Mouse (Mus musculus) lung, embryonic 14.5 days (tissue): ENCODE measurements at regions not wholly inside any gene's neighbourhood (a gene's known extent, or its start where the extent isn't known, plus 50 kb on each side); places are given as distances from the start of the nearest gene placed in this dataset.
A peak's percentile ranks its signal among the peaks of the same experiment; 100 is the strongest.

Experiments
- ATAC-seq: fragments of 200-750 bp; cut with Nextera tagmentation; 2 replicates; pipeline ENCODE4 v1.8.0; 2017; ENCODE audit warnings: mild to moderate bottlenecking, moderate TSS enrichment, moderate library complexity; ENCODE audit not compliant: insufficient read depth
- DNase-seq: peaks from one replicate; pipeline ENCODE4 v3.0.0-alpha.2; 2015
- H3K27ac ChIP-seq: fragments of 300-500 bp; sonication (generic); 2 replicates; pipeline ENCODE4 v1.5.1; 2014; ENCODE audit warnings: low read depth, mild to moderate bottlenecking, moderate library complexity
- H3K27me3 ChIP-seq: fragments of 300-500 bp; sonication (generic); 2 replicates; pipeline ENCODE4 v1.6.1; 2014; ENCODE audit warnings: low read length, control low read depth; ENCODE audit not compliant: insufficient read depth
- H3K36me3 ChIP-seq: fragments of 300-500 bp; sonication (generic); 2 replicates; pipeline ENCODE4 v1.6.1; 2014; ENCODE audit warnings: control low read depth; ENCODE audit not compliant: insufficient read depth
- H3K4me1 ChIP-seq: fragments of 300-500 bp; sonication (generic); 2 replicates; pipeline ENCODE4 v1.6.1; 2014; ENCODE audit warnings: antibody characterized with exemption, control low read depth; ENCODE audit not compliant: insufficient read depth
- H3K4me2 ChIP-seq: fragments of 300-500 bp; sonication (generic); 2 replicates; pipeline ENCODE4 v1.6.1; 2014; ENCODE audit warnings: mild to moderate bottlenecking
- H3K4me3 ChIP-seq: fragments of 300-500 bp; sonication (generic); 2 replicates; pipeline ENCODE4 v1.5.1; 2014; ENCODE audit warnings: low read depth, low read length
- H3K9ac ChIP-seq: fragments of 300-500 bp; sonication (generic); 2 replicates; pipeline ENCODE4 v1.6.1; 2014
- H3K9me3 ChIP-seq: fragments of 300-500 bp; sonication (generic); 2 replicates; pipeline ENCODE4 v1.6.1; 2016; ENCODE audit warnings: low read depth, low read length, control low read depth
- CTCF ChIP-seq: IDR thresholded peaks from 2 replicates; pipeline ENCODE4 v1.5.1; 2016; ENCODE audit warnings: antibody characterized with exemption, low read depth
- WGBS: fragments of 180-500 bp; shearing (Covaris S2); extraction: QIAGEN DNeasy Blood & Tissue Kit; methylation state at CpG from one replicate; pipeline ENCODE4 v1.1.7; 2014; 5-methylcytosine and 5-hydroxymethylcytosine counted together

DNA sequence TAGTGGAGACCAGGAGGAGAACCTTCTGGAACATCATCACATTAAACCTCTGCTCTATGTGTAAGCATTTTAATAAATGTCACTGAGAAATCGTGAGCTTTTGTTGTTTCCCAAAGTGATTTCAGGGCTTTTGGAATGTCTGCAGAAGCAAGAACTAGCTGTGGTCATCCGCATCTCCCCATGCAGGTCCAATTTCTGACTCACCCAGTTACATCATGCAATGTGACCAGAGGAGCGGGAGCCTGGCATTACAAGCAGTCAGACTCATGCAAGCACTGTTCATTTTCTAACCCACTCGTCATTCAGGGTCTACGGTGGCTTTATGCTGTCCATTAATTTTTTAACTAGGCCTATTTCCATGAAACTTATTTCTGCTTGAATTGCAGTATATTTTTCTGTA is 151.2 kb upstream of the Supt20 start:
- Histone ChIP-seq H3K9ac (no peak overlapping the region), H3K9me3 (no peaks in the 10 kb centered on the region; the same call in 1 of the 2 replicates)
- WGBS: 88% methylated on average over 5 of the region's 5 CpGs

DNA sequence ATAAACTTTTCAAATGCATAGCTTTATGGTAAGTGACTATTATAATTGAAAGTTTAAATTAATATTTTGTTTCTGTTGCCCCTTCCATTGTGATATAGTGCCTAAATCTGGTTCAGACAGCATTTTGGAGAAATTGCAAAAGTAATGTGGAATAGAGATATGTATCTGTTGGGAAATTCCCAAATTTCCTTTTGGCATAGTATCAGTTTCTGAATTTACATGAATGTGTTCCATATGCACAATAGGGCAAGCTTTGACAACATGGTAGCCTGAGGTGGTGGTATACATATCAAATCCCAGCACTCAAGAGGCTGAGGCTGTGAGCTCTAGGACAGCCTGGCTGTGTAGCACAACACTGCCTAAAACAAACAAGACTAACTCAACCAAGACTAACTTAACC is 147.2 kb upstream of the Supt20 start:
- H3K36me3 ChIP-seq: no peaks in the 10 kb centered on the region
- no peaks in the 10 kb centered on the region for H3K27me3 ChIP-seq
- no peaks in the 10 kb centered on the region; the same call in 1 of the 2 replicates for H3K9me3 ChIP-seq
- H3K4me2 ChIP-seq: no peak overlapping the region
- ATAC-seq (no peak), DNase-seq (no peak)
- H3K9ac ChIP-seq: no peak overlapping the region
- TF ChIP-seq CTCF: no peak
- no peak overlapping the region for H3K27ac ChIP-seq
- no peaks in the 10 kb centered on the region for H3K4me1 ChIP-seq
- H3K4me3 ChIP-seq: no peak overlapping the region

More for the DNA sequence above, 151.2 kb upstream of the Supt20 start:
- Histone ChIP-seq H3K4me3 (no peak overlapping the region), H3K4me2 (no peak overlapping the region), H3K36me3 (no peaks in the 10 kb centered on the region), H3K27ac (no peak overlapping the region), H3K4me1 (no peaks in the 10 kb centered on the region), H3K27me3 (no peaks in the 10 kb centered on the region)
- no peak for TF ChIP-seq CTCF
- DNase-seq: no peak
- ATAC-seq: no peak

DNA sequence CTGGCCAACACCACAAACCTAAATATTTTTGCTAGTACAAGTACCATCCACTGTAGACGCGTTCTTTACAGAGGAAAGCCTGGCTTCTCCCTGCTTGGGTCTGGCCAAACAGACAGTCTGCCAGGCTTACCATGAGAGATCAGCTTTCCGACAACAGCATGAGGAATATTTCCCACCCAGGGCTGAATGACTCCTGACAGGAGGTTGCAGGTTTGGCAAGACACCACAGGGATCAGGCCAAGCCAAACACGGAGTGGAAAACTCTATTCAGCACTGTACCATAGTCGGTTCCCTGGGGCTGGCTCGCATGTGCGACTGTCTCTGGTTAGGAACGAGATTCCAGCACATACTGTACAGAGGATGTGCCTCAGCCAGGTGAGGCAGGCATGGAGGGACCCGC is 140.7 kb upstream of the Supt20 start:
- no peaks in the 10 kb centered on the region for H3K27me3 ChIP-seq
- H3K36me3 ChIP-seq: no peaks in the 10 kb centered on the region
- H3K4me1 ChIP-seq: no peaks in the 10 kb centered on the region
- no peak overlapping the region for H3K9ac ChIP-seq
- no peak overlapping the region for H3K4me2 ChIP-seq
- 65% methylated on average over 9 of the region's 9 CpGs for WGBS
- ATAC-seq: no peak
- H3K27ac ChIP-seq: no peak overlapping the region
- H3K4me3 ChIP-seq: no peak overlapping the region
- no peak for TF ChIP-seq CTCF
- H3K9me3 ChIP-seq: peaks cover 5% of the 10 kb centered on the region; the same call in 1 of the 2 replicates
- DNase-seq: no peak

DNA sequence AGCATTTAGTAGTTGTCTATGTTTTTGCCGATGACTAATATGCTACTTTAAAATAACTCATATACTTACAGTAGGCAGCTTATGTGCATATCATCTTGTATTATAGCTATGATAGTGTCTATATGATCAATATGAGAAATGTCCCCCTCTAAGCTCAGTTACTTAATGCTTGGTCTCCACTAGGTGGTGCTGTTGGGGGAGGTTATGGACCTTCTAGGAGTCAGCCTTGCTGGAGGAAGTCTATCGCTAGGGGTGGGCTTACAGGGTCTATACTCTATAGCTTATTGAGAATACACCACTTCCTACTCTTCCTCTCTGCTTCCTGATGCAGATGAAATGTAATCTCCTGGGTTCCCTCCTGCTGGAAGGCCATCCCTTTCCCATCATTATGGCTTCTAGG is 136.7 kb upstream of the Supt20 start:
- Histone ChIP-seq H3K9me3 (peaks cover 5% of the 10 kb centered on the region; the same call in 1 of the 2 replicates), H3K4me3 (no peak overlapping the region), H3K27ac (no peak overlapping the region), H3K4me1 (peaks cover 5% of the 10 kb centered on the region; the same call in 1 of the 2 replicates), H3K4me2 (no peak overlapping the region), H3K27me3 (no peaks in the 10 kb centered on the region), H3K9ac (no peak overlapping the region), H3K36me3 (no peaks in the 10 kb centered on the region)
- ATAC-seq (no peak), DNase-seq (peak; percentile 31)
- WGBS: 87% methylated on average over 2 of the region's 2 CpGs
- peak; percentile 27 for TF ChIP-seq CTCF

GRCm38 (mm10) chr3:54559053-54559452 is 133.6 kb upstream of the Supt20 start:
- H3K27me3 ChIP-seq: no peaks in the 10 kb centered on the region
- ATAC-seq: no peak
- H3K9me3 ChIP-seq: peaks cover 2% of the 10 kb centered on the region; the same call in 1 of the 2 replicates
- no peak overlapping the region for H3K4me3 ChIP-seq
- peaks cover 5% of the 10 kb centered on the region; the same call in 1 of the 2 replicates for H3K4me1 ChIP-seq
- H3K4me2 ChIP-seq: no peak overlapping the region
- no peaks in the 10 kb centered on the region for H3K36me3 ChIP-seq
- WGBS: 79% methylated on average over 2 of the region's 2 CpGs
- DNase-seq: peak; percentile 42
- no peak for TF ChIP-seq CTCF
- no peak overlapping the region for H3K9ac ChIP-seq
- peak overlapping the region; percentile 80; the same call in 1 of the 2 replicates for H3K27ac ChIP-seq

- ATAC-seq (no peak), DNase-seq (no peak)
- Histone ChIP-seq H3K27me3 (no peaks in the 10 kb centered on the region), H3K9ac (no peak overlapping the region), H3K4me2 (no peak overlapping the region), H3K9me3 (no peaks in the 10 kb centered on the region; the same call in 1 of the 2 replicates), H3K36me3 (no peaks in the 10 kb centered on the region), H3K27ac (peak overlapping the region; percentile 80), H3K4me1 (peaks cover 5% of the 10 kb centered on the region; the same call in 1 of the 2 replicates), H3K4me3 (no peak overlapping the region)
- no peak for TF ChIP-seq CTCF
- 81% methylated on average over 2 of the region's 2 CpGs for WGBS
Measured at GRCm38 (mm10) chr3:54559527-54559926, 133.1 kb upstream of the Supt20 start.

GRCm38 (mm10) chr3:54560056-54560922 is 132.3 kb upstream of the Supt20 start:
- Histone ChIP-seq H3K9ac (no peak overlapping the region), H3K4me2 (no peak overlapping the region), H3K27ac (peak overlapping the region; percentile 80), H3K4me1 (peaks cover 5% of the 10 kb centered on the region; the same call in 1 of the 2 replicates), H3K9me3 (no peaks in the 10 kb centered on the region; the same call in 1 of the 2 replicates), H3K27me3 (no peaks in the 10 kb centered on the region), H3K4me3 (no peak overlapping the region), H3K36me3 (no peaks in the 10 kb centered on the region)
- DNase-seq: peak; percentile 83
- WGBS: 34% methylated on average over 5 of the region's 5 CpGs
- ATAC-seq: peak; percentile 84
- no peak for TF ChIP-seq CTCF
